Mouse (Mus musculus) limb, embryonic 11.5 days (tissue): ENCODE results near the gene Sar1b. TPM values are rescaled to one million over a fixed set of nuclear protein-coding genes. Genes with fewer than 3 reads are reported as not detected.
"Not testable (repeated sequence)": the region's sequence is repeated elsewhere in the genome, so short reads cannot be mapped to it uniquely, and the experiment has no call there.

Experiments
- ATAC-seq: fragments of 200-750 bp; cut with Nextera tagmentation; 2 replicates; pipeline ENCODE4 v1.8.0; 2017; ENCODE audit warnings: low read depth; ENCODE audit not compliant: insufficient number of reproducible peaks, low FRiP score, low TSS enrichment
- DNase-seq: peaks from one replicate; pipeline ENCODE4 v3.0.0-alpha.2; 2015; ENCODE audit warnings: low spot score
- H3K27ac ChIP-seq: fragments of 300-500 bp; sonication (generic); replicated peaks from 2 replicates; pipeline ENCODE4 v1.5.1; 2014; ENCODE audit warnings: low read depth, mild to moderate bottlenecking, low read length
- H3K27me3 ChIP-seq: fragments of 300-500 bp; sonication (generic); 2 replicates; pipeline ENCODE4 v1.6.1; 2014; ENCODE audit warnings: mild to moderate bottlenecking, low read length, mixed read lengths; ENCODE audit not compliant: control insufficient read depth, insufficient read depth
- H3K36me3 ChIP-seq: fragments of 300-500 bp; sonication (generic); 2 replicates; pipeline ENCODE4 v1.6.1; 2014; ENCODE audit warnings: mild to moderate bottlenecking, low read length, moderate library complexity, mixed read lengths; ENCODE audit not compliant: control insufficient read depth, insufficient read depth
- H3K4me1 ChIP-seq: fragments of 300-500 bp; sonication (generic); 2 replicates; pipeline ENCODE4 v1.6.1; 2014; ENCODE audit warnings: low read length, mixed read lengths; ENCODE audit not compliant: control insufficient read depth, insufficient read depth
- H3K4me2 ChIP-seq: fragments of 300-500 bp; sonication (generic); 2 replicates; pipeline ENCODE4 v1.6.1; 2014; ENCODE audit warnings: low read depth, mild to moderate bottlenecking, moderate library complexity; ENCODE audit not compliant: severe bottlenecking
- H3K4me3 ChIP-seq: fragments of 300-500 bp; sonication (generic); 2 replicates; pipeline ENCODE4 v1.5.1; 2014; ENCODE audit warnings: low read depth, low read length
- H3K9ac ChIP-seq: fragments of 300-500 bp; sonication (generic); 2 replicates; pipeline ENCODE4 v1.6.1; 2014; ENCODE audit warnings: mild to moderate bottlenecking, low read length
- H3K9me3 ChIP-seq: fragments of 300-500 bp; sonication (generic); 2 replicates; pipeline ENCODE4 v1.6.1; 2016; ENCODE audit warnings: low read length; ENCODE audit not compliant: control insufficient read depth
- WGBS: fragments of 180-500 bp; shearing (Covaris S2); extraction: QIAGEN DNeasy Blood & Tissue Kit; methylation state at CpG from one replicate; pipeline ENCODE4 v1.1.7; 2014; 5-methylcytosine and 5-hydroxymethylcytosine counted together
- polyA plus RNA-seq: library from polyadenylated mRNA; unstranded; fragments of >200 nt; fragmentation: Nextera tagmentation; extraction: Ambion mirVana; gene quantifications from 2 replicates; pipeline ENCODE4 v1.2.1, GENCODE M21; 2014

The Sar1b gene
- polyA plus RNA-seq, result 89.5 and 90.5 TPM in 2 replicates

DNA sequence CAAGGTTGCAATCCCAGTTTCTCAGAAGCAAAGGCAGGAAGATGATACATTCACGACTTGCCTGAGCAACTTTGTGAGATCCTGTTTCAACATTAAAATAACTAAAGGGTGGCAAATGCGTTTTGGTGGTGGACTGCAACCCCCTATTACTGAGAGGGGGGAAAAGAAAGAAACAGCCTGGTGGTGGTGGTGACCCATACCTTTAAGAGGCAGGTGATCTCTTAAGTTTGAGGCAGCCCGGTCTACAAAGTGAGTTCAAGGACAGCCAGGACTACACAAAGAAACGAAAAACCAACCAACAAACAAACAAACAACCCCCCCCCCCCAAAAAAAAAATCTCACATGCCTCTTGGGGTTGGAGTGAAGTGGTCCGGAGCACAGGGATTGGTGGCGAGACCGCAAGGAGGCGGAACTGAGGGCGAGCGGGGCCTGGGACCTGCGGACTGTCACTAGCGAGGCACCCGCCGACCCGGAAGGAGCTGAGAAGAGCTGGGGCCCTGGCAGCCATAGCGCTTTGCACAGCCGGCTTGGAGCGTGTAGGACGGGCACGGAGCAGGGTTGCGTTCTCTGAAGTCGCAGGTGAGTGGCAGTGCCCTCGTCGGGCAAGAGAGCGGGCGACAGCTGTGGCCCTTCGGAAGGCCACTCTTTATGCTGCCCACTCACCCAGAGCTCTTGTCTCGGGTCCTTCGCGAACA is at the start of gene Sar1b, which contains the start of gene Sec24a:
TSS of gene Sar1b (plus strand) at position 475 of the 695 bp plus-strand sequence.
TSS of gene Sec24a (minus strand) at position 422 of the 695 bp plus-strand sequence.
- H3K4me1 ChIP-seq, result peaks cover 5% of the 10 kb centered on the region; the same call in 1 of the 2 replicates
- ATAC-seq (peak; percentile 68; the same call in 1 of the 2 replicates), DNase-seq (peak; percentile 87)
- no peak within 1 kb of the TSS for H3K27ac ChIP-seq
- H3K9ac ChIP-seq, result peak within 1 kb of the TSS; percentile 82
- no peaks in the 10 kb centered on the region for H3K36me3 ChIP-seq
- H3K27me3 ChIP-seq, result no peaks in the 10 kb centered on the region
- no peaks in the 10 kb centered on the region for H3K9me3 ChIP-seq
- H3K4me3 ChIP-seq, result peak within 1 kb of the TSS; percentile 98
- peak within 1 kb of the TSS; percentile 82 for H3K4me2 ChIP-seq
- WGBS, result 1% methylated on average over 30 of the region's 30 CpGs

GRCm38 (mm10) chr11:51721066-51721465 is 42.4 kb upstream of the Sar1b start:
- H3K4me2 ChIP-seq, result no peak overlapping the region
- 95% methylated on average over 11 of the region's 11 CpGs for WGBS
- no peaks in the 10 kb centered on the region for H3K27me3 ChIP-seq
- ATAC-seq, result no peak
- no peak overlapping the region for H3K9ac ChIP-seq
- no peak overlapping the region for H3K4me3 ChIP-seq
- no peak for DNase-seq
- peaks cover 7% of the 10 kb centered on the region for H3K36me3 ChIP-seq
- no peak overlapping the region for H3K27ac ChIP-seq
- no peaks in the 10 kb centered on the region for H3K9me3 ChIP-seq
- H3K4me1 ChIP-seq, result no peaks in the 10 kb centered on the region

DNA sequence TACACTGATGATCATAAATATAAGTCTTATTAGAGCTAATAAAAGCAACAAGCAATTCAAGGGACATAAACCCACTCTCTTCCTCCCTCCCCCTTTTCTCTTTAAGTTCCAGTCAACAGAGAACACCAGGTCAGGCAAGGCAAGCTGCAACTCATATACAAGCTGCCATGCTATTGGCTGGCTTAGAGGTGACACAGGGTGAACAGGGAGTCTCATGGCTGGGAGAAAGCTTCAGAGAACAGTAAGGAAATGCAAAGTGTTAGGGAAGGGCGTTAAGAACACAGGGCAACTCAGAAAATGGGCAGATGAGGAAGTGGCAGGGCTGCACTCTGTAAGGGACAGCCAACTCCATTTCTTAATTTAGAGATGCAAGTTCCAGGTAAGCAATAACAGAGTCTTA is 30.6 kb upstream of the Sar1b start:
- DNase-seq (no peak), ATAC-seq (no peak)
- Histone ChIP-seq H3K9ac (no peak overlapping the region), H3K27me3 (no peaks in the 10 kb centered on the region), H3K9me3 (no peaks in the 10 kb centered on the region), H3K4me1 (no peaks in the 10 kb centered on the region), H3K4me2 (no peak overlapping the region), H3K36me3 (0 out of 2 replicates have a peak, but pooled peaks cover 3% of the 10 kb centered on the region), H3K4me3 (no peak overlapping the region), H3K27ac (no peak overlapping the region)
- WGBS, result 69% methylated on average over 1 of the region's 1 CpGs

DNA sequence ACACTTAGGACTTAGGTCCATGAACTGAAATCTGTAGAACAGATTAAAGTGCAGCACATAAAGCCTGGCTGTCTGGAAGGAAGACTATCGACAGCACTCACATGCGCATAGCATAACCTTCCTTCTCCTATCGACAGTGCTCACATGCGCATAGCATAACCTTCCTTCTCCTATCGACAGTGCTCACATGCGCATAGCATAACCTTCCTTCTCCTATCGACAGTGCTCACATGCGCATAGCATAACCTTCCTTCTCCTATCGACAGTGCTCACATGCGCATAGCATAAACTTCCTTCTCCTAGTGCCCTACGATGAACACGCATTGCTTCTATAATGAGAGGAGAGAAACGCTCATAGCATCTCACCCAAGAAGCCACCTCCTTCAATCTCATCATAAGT is 29.3 kb upstream of the Sar1b start:
- not testable (repeated sequence) for H3K4me3 ChIP-seq, H3K4me2 ChIP-seq, H3K9me3 ChIP-seq, H3K27me3 ChIP-seq, H3K27ac ChIP-seq, H3K36me3 ChIP-seq, H3K4me1 ChIP-seq, ATAC-seq, H3K9ac ChIP-seq, DNase-seq
- 96% methylated on average over 12 of the region's 13 CpGs for WGBS

- DNase-seq (no peak), ATAC-seq (no peak)
- Histone ChIP-seq H3K4me1 (no peaks in the 10 kb centered on the region), H3K4me3 (no peak overlapping the region), H3K27ac (no peak overlapping the region), H3K4me2 (no peak overlapping the region), H3K27me3 (no peaks in the 10 kb centered on the region), H3K9ac (no peak overlapping the region), H3K9me3 (no peaks in the 10 kb centered on the region), H3K36me3 (peaks cover 6% of the 10 kb centered on the region; the same call in 1 of the 2 replicates)
- WGBS, result 80% methylated on average over 3 of the region's 3 CpGs
Measured at GRCm38 (mm10) chr11:51738651-51739403, 24.7 kb upstream of the Sar1b start.

DNA sequence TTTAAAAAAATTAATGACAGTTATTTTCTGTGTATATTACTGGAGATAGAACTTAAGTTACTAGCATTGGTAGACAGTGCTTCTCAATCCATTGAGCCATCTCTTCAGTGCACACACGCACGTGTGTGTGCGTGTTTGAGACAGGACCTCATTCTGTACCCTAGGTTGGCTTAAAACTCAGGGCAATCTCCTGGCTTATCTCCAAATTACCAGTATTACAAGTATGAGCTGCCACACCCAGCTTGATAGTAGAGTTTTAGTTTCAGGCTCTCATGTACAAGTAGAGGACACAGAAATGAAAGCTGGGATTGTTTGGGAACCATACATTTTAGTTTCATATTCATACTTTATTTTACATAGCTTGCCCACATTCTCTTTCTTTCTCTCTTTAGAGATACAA is 22.8 kb upstream of the Sar1b start:
- Histone ChIP-seq H3K27ac (no peak overlapping the region), H3K4me3 (no peak overlapping the region), H3K9ac (no peak overlapping the region), H3K4me1 (no peaks in the 10 kb centered on the region), H3K9me3 (no peaks in the 10 kb centered on the region), H3K27me3 (no peaks in the 10 kb centered on the region), H3K36me3 (peaks cover 7% of the 10 kb centered on the region; the same call in 1 of the 2 replicates), H3K4me2 (no peak overlapping the region)
- 91% methylated on average over 3 of the region's 3 CpGs for WGBS
- ATAC-seq (no peak), DNase-seq (no peak)

DNA sequence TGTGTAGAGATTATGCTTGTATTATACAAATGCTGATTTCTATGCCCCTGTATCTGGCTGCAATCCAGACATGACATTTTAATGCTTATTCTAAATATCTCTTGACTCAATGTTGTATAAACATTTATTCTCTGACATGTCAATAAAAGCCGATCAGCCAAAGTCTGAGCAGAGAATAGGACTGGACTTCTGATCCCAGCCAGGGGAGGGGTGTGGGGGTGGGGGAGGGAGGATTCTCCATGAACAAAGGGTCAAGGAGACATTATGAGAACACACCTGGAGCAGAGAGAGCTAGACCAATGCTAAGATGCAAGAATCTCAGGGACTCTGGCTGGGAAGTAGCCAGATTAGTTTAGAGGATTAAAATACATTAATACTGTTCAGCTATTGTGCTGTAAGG is 17.4 kb upstream of the Sar1b start:
- WGBS, result 90% methylated on average over 1 of the region's 1 CpGs
- no peak for ATAC-seq
- Histone ChIP-seq H3K4me2 (no peak overlapping the region), H3K36me3 (peaks cover 7% of the 10 kb centered on the region; the same call in 1 of the 2 replicates), H3K9ac (no peak overlapping the region), H3K27me3 (no peaks in the 10 kb centered on the region), H3K4me3 (no peak overlapping the region), H3K4me1 (no peaks in the 10 kb centered on the region), H3K27ac (no peak overlapping the region), H3K9me3 (no peaks in the 10 kb centered on the region)
- DNase-seq, result no peak

- 85% methylated on average over 6 of the region's 6 CpGs for WGBS
- H3K27ac ChIP-seq, H3K36me3 ChIP-seq, H3K4me2 ChIP-seq, H3K4me3 ChIP-seq, H3K4me1 ChIP-seq, H3K9ac ChIP-seq, ATAC-seq, DNase-seq, H3K9me3 ChIP-seq, H3K27me3 ChIP-seq: not testable (repeated sequence)
Measured at GRCm38 (mm10) chr11:51751623-51752225, 11.8 kb upstream of the Sar1b start.
